Comparison of ENCODE assay signal across 23 mouse cellular contexts in the genomic region with DNA sequence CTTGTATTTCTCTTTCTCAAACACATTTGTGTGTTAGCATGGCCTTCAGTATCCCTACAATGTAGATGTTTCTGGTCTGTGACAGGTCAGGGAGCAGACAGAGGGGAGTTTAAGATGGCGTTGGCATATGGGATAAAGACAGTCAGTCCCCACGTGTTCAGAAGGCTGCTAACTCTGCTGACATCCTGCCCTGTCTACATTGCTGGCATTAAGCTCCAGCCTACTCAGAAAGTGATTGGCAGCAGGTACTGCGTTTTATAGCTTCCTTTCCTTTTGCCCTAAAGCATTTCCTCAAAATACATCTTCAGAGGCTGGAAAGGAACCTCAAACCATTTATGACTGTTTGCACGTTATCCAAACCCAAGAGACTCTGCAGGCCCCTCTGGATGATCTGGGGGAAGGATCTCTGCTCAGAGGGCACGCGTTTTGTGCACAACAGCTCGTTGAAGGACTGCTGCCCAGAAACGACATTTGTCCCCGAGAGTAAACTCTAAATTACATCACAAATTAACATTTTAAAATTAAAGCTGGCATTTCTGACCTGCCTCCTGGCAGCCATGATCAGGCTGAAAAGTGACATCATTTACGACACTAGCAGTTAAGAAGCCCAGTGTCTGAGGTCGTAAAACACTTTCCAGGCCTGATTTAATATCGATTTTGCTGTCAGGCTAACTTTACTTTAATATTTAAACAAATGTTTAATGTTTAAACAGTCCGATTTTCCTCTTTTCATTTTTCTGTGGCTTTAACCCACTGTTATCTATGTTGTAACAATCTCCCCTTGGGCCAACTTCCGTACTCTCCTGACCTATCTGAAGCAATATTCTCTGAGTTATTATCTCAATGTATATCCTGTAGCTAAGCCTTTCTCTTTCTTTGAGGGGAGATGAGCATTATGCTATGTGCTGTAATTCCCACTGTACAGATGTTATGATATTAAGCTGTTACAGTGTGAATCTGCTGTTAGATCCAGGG.
A peak's percentile ranks its signal among the peaks of the same experiment; 100 is the strongest.
DNase-seq lines count a peak whose midpoint lies in the region; ATAC-seq and TF ChIP-seq lines count a peak whose summit lies in the region.
"Had no signal": no experiment of that assay in that cellular context is flagged by ENCODE, and none has a peak within 500 bp of the region (broad histone marks: within the 10 kb centered on the region; RNA-seq: fewer than 3 reads in every experiment).

No protein-coding gene starts in this region.

- H3K4me2 ChIP-seq in hindbrain, embryonic 13.5 days = no peak overlapping the region
- no peak overlapping the region for H3K4me2 ChIP-seq in hindbrain, embryonic 11.5 days (replicated peaks; ENCODE audit: low read depth, low read length)
- H3K4me2 ChIP-seq in limb, embryonic 13.5 days (replicated peaks) = peak overlapping the region; percentile 23; the same call in 1 of the 2 replicates
- H3K4me2 ChIP-seq in stomach, embryonic 14.5 days (replicated peaks; ENCODE audit: low read depth, low read length) = no peak overlapping the region
- H3K4me2 ChIP-seq in stomach, postnatal 0 days (replicated peaks; ENCODE audit: low read depth) = no peak overlapping the region
- H3K4me2 ChIP-seq: embryonic facial prominence, embryonic 15.5 days; liver, embryonic 12.5 days had no signal

- H3K27ac ChIP-seq in hindbrain, embryonic 13.5 days = peak overlapping the region; percentile 14; the same call in 1 of the 2 replicates
- H3K27ac ChIP-seq in hindbrain, embryonic 11.5 days (ENCODE audit: low read depth, low read length) = no peak overlapping the region
- no peak overlapping the region for H3K27ac ChIP-seq in limb, embryonic 13.5 days
- H3K27ac ChIP-seq in limb, embryonic 10.5 days = no peak overlapping the region
- no peak overlapping the region for H3K27ac ChIP-seq in stomach, embryonic 14.5 days (ENCODE audit: low read length)
- H3K27ac ChIP-seq in stomach, postnatal 0 days (replicated peaks) = no peak overlapping the region
- H3K27ac ChIP-seq: embryonic facial prominence, embryonic 15.5 days; gastrocnemius, adult 2 months; heart, embryonic 10.5 days; liver, embryonic 12.5 days had no signal

- H3K9me3 ChIP-seq in hindbrain, embryonic 13.5 days = no peaks in the 10 kb centered on the region
- no peaks in the 10 kb centered on the region for H3K9me3 ChIP-seq in hindbrain, embryonic 11.5 days (ENCODE audit: control insufficient read depth, low read length)
- H3K9me3 ChIP-seq in limb, embryonic 13.5 days = no peaks in the 10 kb centered on the region
- H3K9me3 ChIP-seq in limb, embryonic 10.5 days (replicated peaks) = no peaks in the 10 kb centered on the region
- no peaks in the 10 kb centered on the region for H3K9me3 ChIP-seq in stomach, embryonic 14.5 days (ENCODE audit: control insufficient read depth, low read depth, low read length)
- no peaks in the 10 kb centered on the region for H3K9me3 ChIP-seq in stomach, postnatal 0 days (ENCODE audit: control insufficient read depth, low read length)
- H3K9me3 ChIP-seq: embryonic facial prominence, embryonic 15.5 days; heart, embryonic 10.5 days; liver, embryonic 12.5 days had no signal

- no peaks in the 10 kb centered on the region for H3K36me3 ChIP-seq in hindbrain, embryonic 13.5 days
- no peaks in the 10 kb centered on the region for H3K36me3 ChIP-seq in hindbrain, embryonic 11.5 days (ENCODE audit: control insufficient read depth, insufficient read depth, low read length)
- H3K36me3 ChIP-seq in limb, embryonic 13.5 days = no peaks in the 10 kb centered on the region
- no peaks in the 10 kb centered on the region for H3K36me3 ChIP-seq in limb, embryonic 10.5 days
- no peaks in the 10 kb centered on the region for H3K36me3 ChIP-seq in stomach, embryonic 14.5 days (ENCODE audit: control insufficient read depth, insufficient read depth, low read length)
- no peaks in the 10 kb centered on the region for H3K36me3 ChIP-seq in stomach, postnatal 0 days (ENCODE audit: control insufficient read depth, insufficient read depth, low read length)
- H3K36me3 ChIP-seq: embryonic facial prominence, embryonic 15.5 days; heart, embryonic 10.5 days; liver, embryonic 12.5 days had no signal

- H3K27me3 ChIP-seq in hindbrain, embryonic 13.5 days = no peaks in the 10 kb centered on the region
- H3K27me3 ChIP-seq in hindbrain, embryonic 11.5 days (ENCODE audit: control insufficient read depth, insufficient read depth, low read length) = no peaks in the 10 kb centered on the region
- H3K27me3 ChIP-seq in limb, embryonic 13.5 days = peaks cover 66% of the 10 kb centered on the region
- no peaks in the 10 kb centered on the region for H3K27me3 ChIP-seq in limb, embryonic 10.5 days (ENCODE audit: low read depth, poor library complexity, severe bottlenecking)
- H3K27me3 ChIP-seq in stomach, embryonic 14.5 days (ENCODE audit: control insufficient read depth, insufficient read depth, low read length) = no peaks in the 10 kb centered on the region
- no peaks in the 10 kb centered on the region for H3K27me3 ChIP-seq in stomach, postnatal 0 days (ENCODE audit: control insufficient read depth, insufficient read depth, low read length)
- H3K27me3 ChIP-seq: embryonic facial prominence, embryonic 15.5 days; liver, embryonic 12.5 days had no signal

- WGBS in hindbrain, embryonic 13.5 days = 64% methylated on average over 14 of the region's 14 CpGs
- 83% methylated on average over 14 of the region's 14 CpGs for WGBS in hindbrain, embryonic 11.5 days
- WGBS in limb, embryonic 13.5 days = 25% methylated on average over 14 of the region's 14 CpGs
- 52% methylated on average over 14 of the region's 14 CpGs for WGBS in limb, embryonic 10.5 days
- WGBS in stomach, embryonic 14.5 days = 48% methylated on average over 14 of the region's 14 CpGs
- 46% methylated on average over 14 of the region's 14 CpGs for WGBS in stomach, postnatal 0 days

- ATAC-seq in hindbrain, embryonic 13.5 days (ENCODE audit: low FRiP score) = no peak
- ATAC-seq in hindbrain, embryonic 11.5 days (ENCODE audit: low FRiP score) = no peak
- ATAC-seq in limb, embryonic 13.5 days (ENCODE audit: low FRiP score, low read depth) = no peak
- 0 out of 2 replicates have a peak, but pooled peaks have one; percentile 53 for ATAC-seq in stomach, embryonic 14.5 days (ENCODE audit: insufficient number of reproducible peaks, insufficient read depth, low FRiP score, low read depth)
- no peak for ATAC-seq in stomach, postnatal 0 days (ENCODE audit: low FRiP score, low TSS enrichment)
- no peak for ATAC-seq in inflammation-experienced regulatory T-cells, adult 6 months
- ATAC-seq: CD4-positive, CD25-positive, alpha-beta regulatory T cell, adult 4 months; forebrain, embryonic 14.5 days; liver, embryonic 12.5 days had no signal

- no peak overlapping the region for H3K4me3 ChIP-seq in hindbrain, embryonic 13.5 days
- no peak overlapping the region for H3K4me3 ChIP-seq in hindbrain, embryonic 11.5 days (ENCODE audit: low read depth, low read length)
- no peak overlapping the region for H3K4me3 ChIP-seq in limb, embryonic 13.5 days
- H3K4me3 ChIP-seq in limb, embryonic 10.5 days = no peak overlapping the region
- H3K4me3 ChIP-seq in stomach, embryonic 14.5 days (ENCODE audit: low read depth, low read length) = no peak overlapping the region
- H3K4me3 ChIP-seq in stomach, postnatal 0 days (ENCODE audit: low read depth, low read length) = no peak overlapping the region
- H3K4me3 ChIP-seq: embryonic facial prominence, embryonic 15.5 days; gastrocnemius, adult 2 months; heart, embryonic 10.5 days; liver, embryonic 12.5 days had no signal

- TF ChIP-seq EP300 in stomach, postnatal 0 days (optimal IDR thresholded peaks at IDR 0.05) = no peak

- H3K9ac ChIP-seq in hindbrain, embryonic 13.5 days = no peak overlapping the region
- no peak overlapping the region for H3K9ac ChIP-seq in hindbrain, embryonic 11.5 days (ENCODE audit: low read depth, low read length)
- H3K9ac ChIP-seq in limb, embryonic 13.5 days = no peak overlapping the region
- H3K9ac ChIP-seq in stomach, embryonic 14.5 days (replicated peaks; ENCODE audit: low read depth, low read length) = no peak overlapping the region
- no peak overlapping the region for H3K9ac ChIP-seq in stomach, postnatal 0 days (ENCODE audit: low read length)
- H3K9ac ChIP-seq: embryonic facial prominence, embryonic 15.5 days; liver, embryonic 12.5 days had no signal

- DNase-seq in hindbrain, embryonic 11.5 days (ENCODE audit: low spot score) = no peak
- no peak for DNase-seq in limb, embryonic 10.5 days (ENCODE audit: low spot score)
- DNase-seq in stomach, postnatal 0 days (ENCODE audit: low spot score) = no peak
- DNase-seq in thymus, adult 18-20 months = no peak
- DNase-seq: adrenal gland, postnatal 25 days; cerebellum, adult 8-10 months; gastrocnemius, adult 2 months; heart, postnatal 4 days; kidney, adult 11 months; lung, adult 2 months; lung, postnatal 14 days; right cerebral cortex, postnatal 14 days; spleen, adult 18-20 months; thymus, postnatal 36 days had no signal

- peaks cover 17% of the 10 kb centered on the region for H3K4me1 ChIP-seq in hindbrain, embryonic 13.5 days (replicated peaks)
- no peaks in the 10 kb centered on the region for H3K4me1 ChIP-seq in hindbrain, embryonic 11.5 days (replicated peaks; ENCODE audit: control insufficient read depth, insufficient read depth, low read length)
- peaks cover 28% of the 10 kb centered on the region for H3K4me1 ChIP-seq in limb, embryonic 13.5 days
- peaks cover 36% of the 10 kb centered on the region for H3K4me1 ChIP-seq in limb, embryonic 10.5 days
- H3K4me1 ChIP-seq in stomach, embryonic 14.5 days (ENCODE audit: control insufficient read depth, insufficient read depth, low read length) = peaks cover 5% of the 10 kb centered on the region; the same call in 1 of the 2 replicates
- no peaks in the 10 kb centered on the region for H3K4me1 ChIP-seq in stomach, postnatal 0 days (replicated peaks; ENCODE audit: control insufficient read depth, insufficient read depth)
- H3K4me1 ChIP-seq: heart, embryonic 10.5 days; liver, embryonic 12.5 days had no signal

- no peak for TF ChIP-seq CTCF in stomach, postnatal 0 days (IDR thresholded peaks at IDR 0.05; ENCODE audit: low read depth)
